Mouse (Mus musculus) stomach, postnatal 0 days (tissue): Measurements from ENCODE around the gene Mapk14. TPM values are rescaled to one million over a fixed set of nuclear protein-coding genes. Genes with fewer than 3 reads are reported as not detected.

Experiments used
- ATAC-seq: fragments of 200-750 bp; cut with Nextera tagmentation; 2 replicates; pipeline ENCODE4 v1.8.0; 2017; ENCODE audit not compliant: low FRiP score, low TSS enrichment
- DNase-seq: peaks from one replicate; pipeline ENCODE4 v3.0.0-alpha.2; 2016; ENCODE audit warnings: low spot score
- H3K27ac ChIP-seq: fragments of 300-500 bp; sonication (generic); replicated peaks from 2 replicates; pipeline ENCODE4 v1.5.1; 2014; ENCODE audit warnings: mild to moderate bottlenecking, control low read depth
- H3K27me3 ChIP-seq: fragments of 300-500 bp; sonication (generic); 2 replicates; pipeline ENCODE4 v1.6.1; 2014; ENCODE audit warnings: low read length; ENCODE audit not compliant: control insufficient read depth, insufficient read depth
- H3K36me3 ChIP-seq: fragments of 300-500 bp; sonication (generic); 2 replicates; pipeline ENCODE4 v1.6.1; 2014; ENCODE audit warnings: low read length, mixed read lengths; ENCODE audit not compliant: control insufficient read depth, insufficient read depth
- H3K4me1 ChIP-seq: fragments of 300-500 bp; sonication (generic); replicated peaks from 2 replicates; pipeline ENCODE4 v1.6.1; 2014; ENCODE audit warnings: antibody characterized with exemption; ENCODE audit not compliant: control insufficient read depth, insufficient read depth
- H3K4me2 ChIP-seq: fragments of 300-500 bp; sonication (generic); replicated peaks from 2 replicates; pipeline ENCODE4 v1.6.1; 2014; ENCODE audit warnings: low read depth, mild to moderate bottlenecking, control low read depth, moderate library complexity
- H3K4me3 ChIP-seq: fragments of 300-500 bp; sonication (generic); 2 replicates; pipeline ENCODE4 v1.5.1; 2014; ENCODE audit warnings: low read depth, low read length, control low read depth
- H3K9ac ChIP-seq: fragments of 300-500 bp; sonication (generic); 2 replicates; pipeline ENCODE4 v1.6.1; 2014; ENCODE audit warnings: mild to moderate bottlenecking, low read length, control low read depth, mixed read lengths
- H3K9me3 ChIP-seq: fragments of 300-500 bp; sonication (generic); 2 replicates; pipeline ENCODE4 v1.6.1; 2016; ENCODE audit warnings: low read length; ENCODE audit not compliant: control insufficient read depth
- CTCF ChIP-seq: IDR thresholded peaks from 2 replicates; pipeline ENCODE4 v1.5.1; 2016; ENCODE audit warnings: antibody characterized with exemption, low read depth, mild to moderate bottlenecking, moderate library complexity
- EP300 ChIP-seq: optimal IDR thresholded peaks from 2 replicates; pipeline ENCODE3; 2016; ENCODE audit warnings: antibody characterized with exemption
- WGBS: fragments of 180-500 bp; shearing (Covaris S2); extraction: QIAGEN DNeasy Blood & Tissue Kit; methylation state at CpG from one replicate; pipeline ENCODE4 v1.1.7; 2014; 5-methylcytosine and 5-hydroxymethylcytosine counted together
- polyA plus RNA-seq: library from polyadenylated mRNA; unstranded; fragments of >200 nt; fragmentation: Nextera tagmentation; extraction: Ambion mirVana; gene quantifications from 2 replicates; pipeline ENCODE4 v1.2.1, GENCODE M21; 2015

The Mapk14 gene
- polyA plus RNA-seq, 1 experiment from 2014 or later, result 31.4 TPM

- ATAC-seq (no peak; the same call in 1 of the 2 replicates), DNase-seq (no peak)
- H3K27ac ChIP-seq, result no peak overlapping the region
- H3K4me2 ChIP-seq, result no peak overlapping the region
- no peaks in the 10 kb centered on the region for H3K9me3 ChIP-seq
- no peaks in the 10 kb centered on the region for H3K27me3 ChIP-seq
- H3K4me1 ChIP-seq, result no peaks in the 10 kb centered on the region
- H3K4me3 ChIP-seq, result no peak overlapping the region
- peaks cover 7% of the 10 kb centered on the region for H3K36me3 ChIP-seq
- 86% methylated on average over 4 of the region's 4 CpGs for WGBS
- H3K9ac ChIP-seq, result no peak overlapping the region
- TF ChIP-seq CTCF (no peak), EP300 (no peak)
Measured at GRCm38 (mm10) chr17:28737973-28738372, 46.8 kb downstream of the Mapk14 start.

- Histone ChIP-seq H3K4me3 (no peak overlapping the region), H3K36me3 (peaks cover 18% of the 10 kb centered on the region), H3K4me2 (no peak overlapping the region), H3K27me3 (no peaks in the 10 kb centered on the region), H3K4me1 (no peaks in the 10 kb centered on the region), H3K27ac (0 out of 2 replicates have a peak overlapping the region, but pooled peaks have one; percentile 24), H3K9ac (no peak overlapping the region), H3K9me3 (no peaks in the 10 kb centered on the region)
- DNase-seq, result no peak
- 76% methylated on average over 6 of the region's 6 CpGs for WGBS
- peak; percentile 72 for ATAC-seq
- no peak for TF ChIP-seq EP300
- TF ChIP-seq CTCF, result no peak
Measured at GRCm38 (mm10) chr17:28739244-28739643, 48.1 kb downstream of the Mapk14 start.

GRCm38 (mm10) chr17:28743145-28743866 is 52.2 kb downstream of the Mapk14 start:
- Histone ChIP-seq H3K4me1 (no peaks in the 10 kb centered on the region), H3K9ac (no peak overlapping the region), H3K4me3 (no peak overlapping the region), H3K9me3 (no peaks in the 10 kb centered on the region), H3K27me3 (no peaks in the 10 kb centered on the region), H3K27ac (no peak overlapping the region), H3K4me2 (no peak overlapping the region), H3K36me3 (peaks cover 46% of the 10 kb centered on the region)
- WGBS, result 90% methylated on average over 11 of the region's 11 CpGs
- TF ChIP-seq EP300, result no peak
- no peak for TF ChIP-seq CTCF
- no peak for DNase-seq
- no peak for ATAC-seq

DNA sequence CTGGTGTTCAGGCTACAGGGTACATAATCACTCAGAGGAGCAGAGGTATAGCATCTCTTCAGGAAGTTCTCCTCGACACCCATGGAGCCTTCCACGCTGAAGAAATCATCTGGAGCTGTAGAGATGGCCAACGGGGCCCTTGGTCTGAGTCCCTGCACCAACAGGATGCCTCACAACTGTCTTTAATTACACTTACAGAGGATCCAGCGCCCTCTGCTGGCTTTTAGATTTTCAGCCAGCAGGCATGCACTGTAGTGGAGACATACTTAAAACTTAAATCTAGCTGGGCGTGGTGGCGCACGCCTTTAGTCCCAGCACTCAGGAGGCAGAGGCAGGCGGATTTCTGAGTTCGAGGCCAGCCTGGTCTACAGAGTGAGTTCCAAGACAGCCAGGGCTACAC is 52.8 kb downstream of the Mapk14 start:
- Histone ChIP-seq H3K36me3 (peaks cover 47% of the 10 kb centered on the region), H3K27me3 (no peaks in the 10 kb centered on the region), H3K9me3 (no peaks in the 10 kb centered on the region), H3K27ac (no peak overlapping the region), H3K9ac (no peak overlapping the region), H3K4me3 (no peak overlapping the region), H3K4me2 (no peak overlapping the region), H3K4me1 (no peaks in the 10 kb centered on the region)
- 92% methylated on average over 9 of the region's 9 CpGs for WGBS
- peak; percentile 48 for TF ChIP-seq CTCF
- TF ChIP-seq EP300, result no peak
- DNase-seq, result no peak
- ATAC-seq, result no peak

DNA sequence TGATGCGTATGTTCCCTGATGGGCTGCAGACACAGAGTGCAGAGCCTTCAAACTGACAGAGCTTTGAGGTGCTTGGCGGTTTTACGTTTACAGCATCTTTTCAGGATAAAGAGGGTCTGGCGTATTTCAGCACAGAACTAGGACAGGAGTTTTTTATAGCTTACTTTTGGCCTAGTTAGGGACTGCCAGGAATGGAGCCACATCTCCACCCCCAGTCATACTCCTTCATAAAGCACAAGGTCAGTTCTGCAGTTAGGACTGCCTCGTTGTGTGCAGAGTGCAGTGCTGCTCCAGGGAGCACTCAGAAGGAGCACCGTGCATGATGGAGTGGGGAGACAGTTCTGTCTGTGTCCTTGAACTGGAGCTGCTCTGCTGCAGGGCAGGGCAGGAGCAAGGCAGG is 54.6 kb downstream of the Mapk14 start:
- no peak overlapping the region for H3K4me2 ChIP-seq
- H3K27me3 ChIP-seq, result no peaks in the 10 kb centered on the region
- no peak overlapping the region for H3K27ac ChIP-seq
- WGBS, result 73% methylated on average over 6 of the region's 6 CpGs
- no peak overlapping the region for H3K4me3 ChIP-seq
- H3K9me3 ChIP-seq, result no peaks in the 10 kb centered on the region
- H3K36me3 ChIP-seq, result peaks cover 42% of the 10 kb centered on the region
- no peak for TF ChIP-seq EP300
- TF ChIP-seq CTCF, result no peak
- ATAC-seq (no peak), DNase-seq (no peak)
- H3K9ac ChIP-seq, result no peak overlapping the region
- no peaks in the 10 kb centered on the region for H3K4me1 ChIP-seq

DNA sequence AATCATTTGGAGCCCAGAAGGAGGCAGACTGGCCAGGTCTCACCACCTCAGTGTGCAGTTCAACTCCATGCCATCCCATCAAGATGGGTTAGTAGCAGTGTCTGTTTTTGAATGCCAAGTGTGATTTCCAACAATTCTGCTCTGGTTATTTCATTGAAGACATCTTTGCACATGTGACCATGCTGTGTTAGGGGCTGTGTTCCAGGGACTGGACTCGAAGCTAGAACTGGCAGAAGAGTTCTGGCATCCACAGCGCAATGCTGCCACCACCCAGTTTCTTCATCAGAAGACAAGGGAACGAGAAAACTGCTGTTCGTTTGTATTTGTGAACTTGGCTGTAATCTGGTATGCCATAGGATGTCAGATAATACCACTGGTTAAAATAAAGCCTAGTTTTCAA is 56.9 kb downstream of the Mapk14 start:
- 80% methylated on average over 4 of the region's 4 CpGs for WGBS
- no peaks in the 10 kb centered on the region for H3K4me1 ChIP-seq
- ATAC-seq (no peak), DNase-seq (no peak)
- H3K36me3 ChIP-seq, result peaks cover 42% of the 10 kb centered on the region
- TF ChIP-seq EP300 (no peak), CTCF (no peak)
- H3K4me2 ChIP-seq, result no peak overlapping the region
- no peak overlapping the region for H3K9ac ChIP-seq
- H3K9me3 ChIP-seq, result no peaks in the 10 kb centered on the region
- H3K27me3 ChIP-seq, result no peaks in the 10 kb centered on the region
- no peak overlapping the region for H3K27ac ChIP-seq
- H3K4me3 ChIP-seq, result no peak overlapping the region
